Mouse (Mus musculus) CH12.LX (cell line): Measurements from ENCODE around the gene Fads3. TPM values are rescaled to one million over a fixed set of nuclear protein-coding genes. Genes with fewer than 3 reads are reported as not detected.

ENCODE experiments used
- DNase-seq: peaks from one replicate; pipeline ENCODE4 v3.0.0-alpha.2; 2013; ENCODE audit errors: extremely low read depth
- H3K27ac ChIP-seq: 2 replicates; pipeline ENCODE4 v1.5.1; 2012; ENCODE audit warnings: low read depth, mild to moderate bottlenecking, control low read depth, moderate library complexity; ENCODE audit not compliant: insufficient read depth
- H3K27me3 ChIP-seq: replicated peaks from 2 replicates; pipeline ENCODE3; 2012; ENCODE audit warnings: inconsistent platforms
- H3K36me3 ChIP-seq, 2 experiments: replicated peaks in 1 of 2; 2 replicates each; pipeline versions ENCODE3 to v1.6.1; 2012; ENCODE audit warnings: inconsistent platforms in 1 of 2, low read length in 1 of 2, mild to moderate bottlenecking in 1 of 2, mixed read lengths in 1 of 2, moderate library complexity in 1 of 2; ENCODE audit not compliant: control insufficient read depth in 1 of 2, insufficient read depth in 1 of 2
- H3K4me1 ChIP-seq, 2 experiments: 2 replicates each; pipeline ENCODE4 v1.6.1; 2012; ENCODE audit warnings: inconsistent platforms in 1 of 2, moderate library complexity in 1 of 2; ENCODE audit not compliant: insufficient read depth in 2 of 2, control insufficient read depth in 1 of 2
- H3K4me2 ChIP-seq: 2 replicates; pipeline ENCODE4 v1.6.1; 2012; ENCODE audit warnings: low read depth, mild to moderate bottlenecking, control low read depth; ENCODE audit not compliant: poor library complexity, insufficient read depth, severe bottlenecking
- H3K4me3 ChIP-seq, 3 experiments: fragments of 150-350 bp in 1 of 3; sonication (generic) in 1 of 3; replicated peaks in 1 of 3; 2 replicates each; pipeline versions ENCODE3 to v1.5.1; 2011 to 2012; ENCODE audit warnings: low read depth in 2 of 3, low read length in 2 of 3, mild to moderate bottlenecking in 2 of 3, moderate library complexity in 2 of 3, control low read depth in 1 of 3, improper control_type of control experiment in 1 of 3, inconsistent platforms in 1 of 3, mixed read lengths in 1 of 3; ENCODE audit not compliant: poor library complexity in 1 of 3
- H3K79me2 ChIP-seq: replicated peaks from 2 replicates; pipeline ENCODE4 v1.6.1; 2012; ENCODE audit warnings: mild to moderate bottlenecking, moderate library complexity; ENCODE audit not compliant: control insufficient read depth, poor library complexity, insufficient read depth, severe bottlenecking; ENCODE audit errors: extremely low read depth
- H3K9ac ChIP-seq: 2 replicates; pipeline ENCODE4 v1.6.1; 2012; ENCODE audit warnings: low read depth, mild to moderate bottlenecking, control low read depth, moderate library complexity; ENCODE audit not compliant: insufficient read depth
- H3K9me3 ChIP-seq: replicated peaks from 2 replicates; pipeline ENCODE3; 2012; ENCODE audit warnings: low read length, inconsistent platforms, mixed read lengths
- BHLHE40 ChIP-seq: IDR thresholded peaks from 2 replicates; pipeline ENCODE4 v1.6.1; 2011; ENCODE audit warnings: mild to moderate bottlenecking, low read depth, low read length, improper control_type of control experiment
- CHD1 ChIP-seq: IDR thresholded peaks from 2 replicates; pipeline ENCODE4 v1.6.1; 2012; ENCODE audit warnings: low read depth, low read length, improper control_type of control experiment, inconsistent platforms
- CTCF ChIP-seq, 2 experiments: IDR thresholded peaks in 1 of 2; conservative IDR thresholded peaks in 1 of 2; 2 replicates each; pipeline ENCODE4 v1.5.1; 2011 to 2012; ENCODE audit warnings: low read depth in 2 of 2, low read length in 2 of 2, improper control_type of control experiment in 1 of 2, inconsistent platforms in 1 of 2, mild to moderate bottlenecking in 1 of 2, moderate library complexity in 1 of 2
- ELF1 ChIP-seq: IDR thresholded peaks from 2 replicates; pipeline ENCODE4 v1.6.1; 2014; ENCODE audit warnings: low read depth, mild to moderate bottlenecking, inconsistent platforms, low read length, improper control_type of control experiment
- ETS1 ChIP-seq: conservative IDR thresholded peaks from 2 replicates; pipeline ENCODE4 v1.6.1; 2012; ENCODE audit warnings: low read depth, mild to moderate bottlenecking, inconsistent platforms, low read length, improper control_type of control experiment, moderate library complexity
- HCFC1 ChIP-seq: IDR thresholded peaks from 2 replicates; pipeline ENCODE4 v1.6.1; 2012; ENCODE audit warnings: low read depth, mild to moderate bottlenecking, inconsistent platforms, low read length, improper control_type of control experiment
- IRF4 ChIP-seq: IDR thresholded peaks from 2 replicates; pipeline ENCODE4 v1.6.1; 2014; ENCODE audit warnings: low read depth, mild to moderate bottlenecking, inconsistent platforms, low read length, improper control_type of control experiment
- MAZ ChIP-seq: IDR thresholded peaks from 2 replicates; pipeline ENCODE4 v1.6.1; 2012; ENCODE audit warnings: low read depth, mild to moderate bottlenecking, inconsistent platforms, low read length, improper control_type of control experiment, moderate library complexity
- MEF2A ChIP-seq: IDR thresholded peaks from 2 replicates; pipeline ENCODE4 v1.6.1; 2014; ENCODE audit warnings: low read depth, mild to moderate bottlenecking, inconsistent platforms, low read length, improper control_type of control experiment, borderline replicate concordance
- MXI1 ChIP-seq: IDR thresholded peaks from 2 replicates; pipeline ENCODE4 v1.6.1; 2011; ENCODE audit warnings: mild to moderate bottlenecking, low read depth, low read length, improper control_type of control experiment
- NELFE ChIP-seq: IDR thresholded peaks from 2 replicates; pipeline ENCODE4 v1.6.1; 2011; ENCODE audit warnings: low read depth, low read length, improper control_type of control experiment
- NRF1 ChIP-seq: IDR thresholded peaks from 2 replicates; pipeline ENCODE4 v1.6.1; 2014; ENCODE audit warnings: low read depth, mild to moderate bottlenecking, inconsistent platforms, low read length, improper control_type of control experiment, moderate library complexity
- PAX5 ChIP-seq: IDR thresholded peaks from 2 replicates; pipeline ENCODE4 v1.6.1; 2012; ENCODE audit warnings: low read length, inconsistent platforms, mixed read lengths
- USF1 ChIP-seq: IDR thresholded peaks from 2 replicates; pipeline ENCODE4 v1.6.1; 2014; ENCODE audit warnings: low read depth, mild to moderate bottlenecking, inconsistent platforms, low read length, improper control_type of control experiment
- ZC3H11A ChIP-seq: IDR thresholded peaks from 2 replicates; pipeline ENCODE4 v1.6.1; 2012; ENCODE audit warnings: low read depth, mild to moderate bottlenecking, inconsistent platforms, low read length, improper control_type of control experiment
- ZKSCAN1 ChIP-seq: IDR thresholded peaks from 2 replicates; pipeline ENCODE4 v1.6.1; 2012; ENCODE audit warnings: low read depth, inconsistent platforms, low read length, improper control_type of control experiment, borderline replicate concordance
- ZNF384 ChIP-seq: IDR thresholded peaks from 2 replicates; pipeline ENCODE4 v1.6.1; 2012; ENCODE audit warnings: low read depth, low read length, improper control_type of control experiment, inconsistent platforms
- dilution Hi-C: fragments of 300-500 bp; cut with MboI; formaldehyde crosslinking; loops from 2 replicates; pipeline ENCODE4 v1.14.3; 2020; ENCODE audit warnings: low sequenced_read_pairs; ENCODE audit not compliant: extremely low pct_unique_long_range_greater_than_20kb, extremely low pct_ligation_motif_present
- in situ Hi-C: fragments of 300-500 bp; cut with MboI; formaldehyde crosslinking; loops from 3 replicates; pipeline ENCODE4 v1.14.3; 2019; ENCODE audit warnings: low sequenced_read_pairs, low pct_ligation_motif_present, low pct_unique_long_range_greater_than_20kb, mixed read lengths
- polyA plus RNA-seq: library from polyadenylated mRNA; unstranded; fragments of >175 nt; gene quantifications from 2 replicates; pipeline ENCODE4 v1.2.1, GENCODE M21; 2012; ENCODE audit warnings: low read depth; ENCODE audit not compliant: insufficient read length
- total RNA-seq, 2 experiments: library from RNA; depleted of rRNA; stranded (reverse); fragments of 300-350 nt in 1 of 2; fragments of >200 nt in 1 of 2; gene quantifications; 2 replicates each; pipeline ENCODE4 v1.2.3; 2012 to 2014

The Fads3 gene
- total and polyA plus RNA-seq, 3 experiments: 0.29 to 1.1 TPM; not detected in 1

GRCm38 (mm10) chr19:10108666-10109065, 67.3 kb downstream of the Fads3 start:
- DNase-seq: no peak
- H3K9ac ChIP-seq: no peak overlapping the region
- H3K36me3 ChIP-seq: no peaks in the 10 kb centered on the region
- no peaks in the 10 kb centered on the region for H3K27me3 ChIP-seq
- TF ChIP-seq ZNF384 (no peak), MXI1 (no peak), CTCF (conservative IDR thresholded peaks at IDR 0.05 in 1 of 2, IDR thresholded peaks at IDR 0.05 in 1 of 2; ENCODE audit: low read depth in 2 of 2, low read length in 2 of 2) (no peak), ELF1 (no peak), CHD1 (no peak), NELFE (no peak), PAX5 (no peak), ZKSCAN1 (no peak), MEF2A (no peak), ZC3H11A (no peak), NRF1 (no peak), MAZ (no peak), USF1 (no peak), HCFC1 (no peak), BHLHE40 (no peak), IRF4 (no peak), ETS1 (no peak)
- no peak overlapping the region for H3K27ac ChIP-seq
- no peaks in the 10 kb centered on the region for H3K79me2 ChIP-seq
- H3K9me3 ChIP-seq: no peaks in the 10 kb centered on the region
- in situ Hi-C loops: no loop called here
- H3K4me3 ChIP-seq: no peak overlapping the region
- dilution Hi-C loops: no loop called here
- peaks cover 0 to 1% of the 10 kb centered on the region in 2 experiments; a peak in 1 of 4 replicates for H3K4me1 ChIP-seq
- H3K4me2 ChIP-seq: no peak overlapping the region

Other genes starting within 250 kb of the Fads3 start
- gene Scgb2a2, start 194.0 kb upstream of the Fads3 start, total RNA-seq (2012; rRNA removed): not detected in 2 replicates
- not detected in 2 replicates for gene Scgb2a2, start 194.0 kb upstream of the Fads3 start, total RNA-seq (2014; rRNA removed)
- gene Scgb2a2, start 194.0 kb upstream of the Fads3 start, polyA plus RNA-seq: not detected in 2 replicates
- gene Incenp, start 142.0 kb upstream of the Fads3 start, total RNA-seq (2012; rRNA removed): 73.4 and 84.3 TPM in 2 replicates
- gene Incenp, start 142.0 kb upstream of the Fads3 start, total RNA-seq (2014; rRNA removed): 58.5 and 63.7 TPM in 2 replicates
- 201 and 238 TPM in 2 replicates for gene Incenp, start 142.0 kb upstream of the Fads3 start, polyA plus RNA-seq
- 284 and 317 TPM in 2 replicates for gene Fth1, start 61.0 kb upstream of the Fads3 start, total RNA-seq (2012; rRNA removed)
- 279 and 303 TPM in 2 replicates for gene Fth1, start 61.0 kb upstream of the Fads3 start, total RNA-seq (2014; rRNA removed)
- 2,849 and 3,031 TPM in 2 replicates for gene Fth1, start 61.0 kb upstream of the Fads3 start, polyA plus RNA-seq
- gene Best1, start 39.9 kb upstream of the Fads3 start, total RNA-seq (2012; rRNA removed): 0.13 TPM in 1 of 2 replicates, not detected in the other
- gene Best1, start 39.9 kb upstream of the Fads3 start, total RNA-seq (2014; rRNA removed): not detected in 2 replicates
- gene Best1, start 39.9 kb upstream of the Fads3 start, polyA plus RNA-seq: not detected in 2 replicates
- gene Rab3il1, start 39.9 kb upstream of the Fads3 start, total RNA-seq (2012; rRNA removed): 0.04 TPM in 1 of 2 replicates, not detected in the other
- not detected in 2 replicates for gene Rab3il1, start 39.9 kb upstream of the Fads3 start, total RNA-seq (2014; rRNA removed)
- gene Rab3il1, start 39.9 kb upstream of the Fads3 start, polyA plus RNA-seq: not detected in 2 replicates
- gene Fads2, start 60.2 kb downstream of the Fads3 start, total RNA-seq (2012; rRNA removed): 5.9 and 8.1 TPM in 2 replicates
- gene Fads2, start 60.2 kb downstream of the Fads3 start, total RNA-seq (2014; rRNA removed): 1.00 and 1.7 TPM in 2 replicates
- gene Fads2, start 60.2 kb downstream of the Fads3 start, polyA plus RNA-seq: 1.7 and 1.8 TPM in 2 replicates
- gene Fads1, start 141.3 kb downstream of the Fads3 start, total RNA-seq (2012; rRNA removed): 34.8 and 37.2 TPM in 2 replicates
- gene Fads1, start 141.3 kb downstream of the Fads3 start, total RNA-seq (2014; rRNA removed): 30.5 and 30.6 TPM in 2 replicates
- 37.6 and 44.7 TPM in 2 replicates for gene Fads1, start 141.3 kb downstream of the Fads3 start, polyA plus RNA-seq
- gene Tmem258, start 162.4 kb downstream of the Fads3 start, total RNA-seq (2012; rRNA removed): 344 and 357 TPM in 2 replicates
- 148 and 164 TPM in 2 replicates for gene Tmem258, start 162.4 kb downstream of the Fads3 start, total RNA-seq (2014; rRNA removed)
- 179 and 253 TPM in 2 replicates for gene Tmem258, start 162.4 kb downstream of the Fads3 start, polyA plus RNA-seq
- gene Fen1, start 162.6 kb downstream of the Fads3 start, total RNA-seq (2012; rRNA removed): 125 and 172 TPM in 2 replicates
- gene Fen1, start 162.6 kb downstream of the Fads3 start, total RNA-seq (2014; rRNA removed): 156 and 167 TPM in 2 replicates
- gene Fen1, start 162.6 kb downstream of the Fads3 start, polyA plus RNA-seq: 111 and 119 TPM in 2 replicates
- gene Myrf, start 199.2 kb downstream of the Fads3 start, total RNA-seq (2012; rRNA removed): 0.04 and 0.13 TPM in 2 replicates
- not detected in 2 replicates for gene Myrf, start 199.2 kb downstream of the Fads3 start, total RNA-seq (2014; rRNA removed)
- gene Myrf, start 199.2 kb downstream of the Fads3 start, polyA plus RNA-seq: 0.10 and 0.11 TPM in 2 replicates